Mouse (Mus musculus) kidney, embryonic 15.5 days (tissue): ENCODE measurements around the gene Slc13a4. TPM values are rescaled to one million over a fixed set of nuclear protein-coding genes. Genes with fewer than 3 reads are reported as not detected.

Source experiments
- ATAC-seq: fragments of 200-750 bp; cut with Nextera tagmentation; replicated peaks from 2 replicates; pipeline ENCODE4 v1.8.0; 2017; ENCODE audit warnings: moderate TSS enrichment; ENCODE audit not compliant: low FRiP score
- H3K27ac ChIP-seq: fragments of 300-500 bp; sonication (generic); 2 replicates; pipeline ENCODE4 v1.5.1; 2015; ENCODE audit warnings: mild to moderate bottlenecking, inconsistent platforms
- H3K27me3 ChIP-seq: fragments of 300-500 bp; sonication (generic); 2 replicates; pipeline ENCODE4 v1.6.1; 2015; ENCODE audit warnings: inconsistent platforms
- H3K36me3 ChIP-seq: fragments of 300-500 bp; sonication (generic); 2 replicates; pipeline ENCODE4 v1.6.1; 2015; ENCODE audit warnings: inconsistent platforms
- H3K4me1 ChIP-seq: fragments of 300-500 bp; sonication (generic); 2 replicates; pipeline ENCODE4 v1.6.1; 2015; ENCODE audit warnings: inconsistent platforms
- H3K4me2 ChIP-seq: fragments of 300-500 bp; sonication (generic); 2 replicates; pipeline ENCODE4 v1.6.1; 2015; ENCODE audit warnings: moderate library complexity, mild to moderate bottlenecking, inconsistent platforms
- H3K4me3 ChIP-seq: fragments of 300-500 bp; sonication (generic); replicated peaks from 2 replicates; pipeline ENCODE4 v1.5.1; 2015; ENCODE audit warnings: mild to moderate bottlenecking, inconsistent platforms
- H3K9ac ChIP-seq: fragments of 300-500 bp; sonication (generic); 2 replicates; pipeline ENCODE4 v1.6.1; 2015; ENCODE audit warnings: mild to moderate bottlenecking, inconsistent platforms
- H3K9me3 ChIP-seq: fragments of 300-500 bp; sonication (generic); replicated peaks from 2 replicates; pipeline ENCODE4 v1.6.1; 2016; ENCODE audit warnings: inconsistent platforms
- WGBS: fragments of 180-500 bp; shearing (Covaris S2); methylation state at CpG from one replicate; pipeline ENCODE4 v1.1.7; 2015; ENCODE audit warnings: mixed read lengths; 5-methylcytosine and 5-hydroxymethylcytosine counted together
- polyA plus RNA-seq: library from polyadenylated mRNA; unstranded; fragments of >200 nt; fragmentation: Nextera tagmentation; extraction: Ambion mirVana; gene quantifications from 2 replicates; pipeline ENCODE4 v1.2.1, GENCODE M21; 2015

Slc13a4 gene
- polyA plus RNA-seq: 0.18 and 0.32 TPM in 2 replicates

- Histone ChIP-seq H3K9me3 (no peaks in the 10 kb centered on the region), H3K36me3 (no peaks in the 10 kb centered on the region), H3K4me2 (no peak within 1 kb of the TSS), H3K27ac (no peak within 1 kb of the TSS), H3K9ac (no peak within 1 kb of the TSS), H3K4me1 (no peaks in the 10 kb centered on the region), H3K4me3 (no peak within 1 kb of the TSS), H3K27me3 (no peaks in the 10 kb centered on the region)
- ATAC-seq: no peak
- WGBS: 44% methylated on average over 7 of the region's 7 CpGs
These were observed at the start of gene Slc13a4 for GRCm38 (mm10) chr6:35308037-35308436. Gene Slc13a4 (minus strand): TSS chr6:35308131.

- Histone ChIP-seq H3K36me3 (no peaks in the 10 kb centered on the region), H3K9me3 (no peaks in the 10 kb centered on the region), H3K4me1 (peaks cover 21% of the 10 kb centered on the region), H3K9ac (no peak overlapping the region), H3K27ac (no peak overlapping the region), H3K4me3 (no peak overlapping the region), H3K27me3 (0 out of 2 replicates have a peak, but pooled peaks cover 5% of the 10 kb centered on the region), H3K4me2 (no peak overlapping the region)
- ATAC-seq: no peak
- 91% methylated on average over 3 of the region's 3 CpGs for WGBS
These were observed 47.4 kb upstream of the Slc13a4 start for GRCm38 (mm10) chr6:35355320-35355719.

GRCm38 (mm10) chr6:35354622-35354998 is 46.7 kb upstream of the Slc13a4 start:
- Histone ChIP-seq H3K27ac (no peak overlapping the region), H3K9me3 (no peaks in the 10 kb centered on the region)

GRCm38 (mm10) chr6:35353846-35354621 is 46.1 kb upstream of the Slc13a4 start:
- ATAC-seq: 0 out of 2 replicates have a peak, but pooled peaks have one; percentile 36
- Histone ChIP-seq H3K4me1 (peaks cover 26% of the 10 kb centered on the region), H3K27me3 (0 out of 2 replicates have a peak, but pooled peaks cover 5% of the 10 kb centered on the region), H3K36me3 (no peaks in the 10 kb centered on the region), H3K9ac (no peak overlapping the region), H3K9me3 (no peaks in the 10 kb centered on the region), H3K27ac (no peak overlapping the region), H3K4me3 (no peak overlapping the region), H3K4me2 (peak overlapping the region; percentile 34)
- WGBS: 16% methylated on average over 18 of the region's 18 CpGs

More at GRCm38 (mm10) chr6:35354622-35354998, 46.7 kb upstream of the Slc13a4 start:
- 29% methylated on average over 6 of the region's 6 CpGs for WGBS
- Histone ChIP-seq H3K27me3 (0 out of 2 replicates have a peak, but pooled peaks cover 5% of the 10 kb centered on the region), H3K4me3 (no peak overlapping the region), H3K4me2 (peak overlapping the region; percentile 34; the same call in 1 of the 2 replicates), H3K9ac (no peak overlapping the region), H3K4me1 (peaks cover 26% of the 10 kb centered on the region), H3K36me3 (no peaks in the 10 kb centered on the region)
- ATAC-seq: no peak

GRCm38 (mm10) chr6:35353416-35353815 is 45.5 kb upstream of the Slc13a4 start:
- no peak for ATAC-seq
- no peak overlapping the region for H3K4me3 ChIP-seq
- H3K9me3 ChIP-seq: no peaks in the 10 kb centered on the region
- peaks cover 26% of the 10 kb centered on the region for H3K4me1 ChIP-seq
- H3K36me3 ChIP-seq: no peaks in the 10 kb centered on the region
- WGBS: 61% methylated on average over 5 of the region's 5 CpGs
- H3K9ac ChIP-seq: no peak overlapping the region
- H3K27ac ChIP-seq: no peak overlapping the region
- H3K27me3 ChIP-seq: 0 out of 2 replicates have a peak, but pooled peaks cover 5% of the 10 kb centered on the region
- H3K4me2 ChIP-seq: no peak overlapping the region

GRCm38 (mm10) chr6:35352867-35353266 is 44.9 kb upstream of the Slc13a4 start:
- Histone ChIP-seq H3K4me1 (peaks cover 26% of the 10 kb centered on the region), H3K9ac (no peak overlapping the region), H3K36me3 (no peaks in the 10 kb centered on the region), H3K27ac (no peak overlapping the region), H3K4me3 (no peak overlapping the region), H3K9me3 (no peaks in the 10 kb centered on the region), H3K27me3 (0 out of 2 replicates have a peak, but pooled peaks cover 5% of the 10 kb centered on the region), H3K4me2 (no peak overlapping the region)
- no peak for ATAC-seq
- WGBS: 82% methylated on average over 8 of the region's 8 CpGs

GRCm38 (mm10) chr6:35351826-35352225 is 43.9 kb upstream of the Slc13a4 start:
- Histone ChIP-seq H3K4me3 (no peak overlapping the region), H3K4me2 (no peak overlapping the region), H3K27ac (no peak overlapping the region), H3K27me3 (0 out of 2 replicates have a peak, but pooled peaks cover 5% of the 10 kb centered on the region), H3K9ac (no peak overlapping the region), H3K4me1 (peaks cover 26% of the 10 kb centered on the region), H3K9me3 (no peaks in the 10 kb centered on the region), H3K36me3 (no peaks in the 10 kb centered on the region)
- 98% methylated on average over 3 of the region's 3 CpGs for WGBS
- no peak for ATAC-seq

GRCm38 (mm10) chr6:35349784-35350183 is 41.9 kb upstream of the Slc13a4 start:
- H3K4me3 ChIP-seq: no peak overlapping the region
- WGBS: 23% methylated on average over 7 of the region's 7 CpGs
- peak; percentile 77 for ATAC-seq
- H3K36me3 ChIP-seq: no peaks in the 10 kb centered on the region
- peak overlapping the region; percentile 1 for H3K4me2 ChIP-seq
- H3K27me3 ChIP-seq: no peaks in the 10 kb centered on the region
- H3K9me3 ChIP-seq: no peaks in the 10 kb centered on the region
- H3K9ac ChIP-seq: no peak overlapping the region
- 0 out of 2 replicates have a peak overlapping the region, but pooled peaks have one; percentile 15 for H3K27ac ChIP-seq
- H3K4me1 ChIP-seq: peaks cover 25% of the 10 kb centered on the region

GRCm38 (mm10) chr6:35338640-35339039 is 30.7 kb upstream of the Slc13a4 start:
- Histone ChIP-seq H3K36me3 (no peaks in the 10 kb centered on the region), H3K4me3 (no peak overlapping the region), H3K4me2 (no peak overlapping the region), H3K9ac (no peak overlapping the region), H3K4me1 (peaks cover 10% of the 10 kb centered on the region), H3K9me3 (no peaks in the 10 kb centered on the region), H3K27me3 (no peaks in the 10 kb centered on the region), H3K27ac (no peak overlapping the region)
- 32% methylated on average over 3 of the region's 3 CpGs for WGBS
- no peak for ATAC-seq

- H3K27ac ChIP-seq: no peak overlapping the region
- WGBS: 80% methylated on average over 8 of the region's 8 CpGs
- H3K36me3 ChIP-seq: no peaks in the 10 kb centered on the region
- no peaks in the 10 kb centered on the region for H3K27me3 ChIP-seq
- peaks cover 10% of the 10 kb centered on the region for H3K4me1 ChIP-seq
- H3K9me3 ChIP-seq: no peaks in the 10 kb centered on the region
- no peak overlapping the region for H3K9ac ChIP-seq
- H3K4me3 ChIP-seq: no peak overlapping the region
- ATAC-seq: no peak
- H3K4me2 ChIP-seq: no peak overlapping the region
These were observed 29.9 kb upstream of the Slc13a4 start for GRCm38 (mm10) chr6:35337836-35338235.

GRCm38 (mm10) chr6:35335452-35335851 is 27.5 kb upstream of the Slc13a4 start:
- H3K27ac ChIP-seq: no peak overlapping the region
- H3K4me2 ChIP-seq: no peak overlapping the region
- WGBS: 42% methylated on average over 5 of the region's 5 CpGs
- no peaks in the 10 kb centered on the region for H3K36me3 ChIP-seq
- peaks cover 18% of the 10 kb centered on the region for H3K4me1 ChIP-seq
- H3K4me3 ChIP-seq: no peak overlapping the region
- no peak for ATAC-seq
- H3K27me3 ChIP-seq: no peaks in the 10 kb centered on the region
- no peak overlapping the region for H3K9ac ChIP-seq
- no peaks in the 10 kb centered on the region for H3K9me3 ChIP-seq

- Histone ChIP-seq H3K36me3 (no peaks in the 10 kb centered on the region), H3K9me3 (no peaks in the 10 kb centered on the region), H3K27ac (no peak overlapping the region), H3K4me1 (peaks cover 18% of the 10 kb centered on the region), H3K27me3 (no peaks in the 10 kb centered on the region), H3K9ac (no peak overlapping the region), H3K4me2 (no peak overlapping the region), H3K4me3 (no peak overlapping the region)
- 89% methylated on average over 4 of the region's 4 CpGs for WGBS
- ATAC-seq: no peak
These were observed 26.3 kb upstream of the Slc13a4 start for GRCm38 (mm10) chr6:35334278-35334677.
